Mouse (Mus musculus): Measurements from ENCODE around the gene Cdkn3. TPM values are rescaled to one million over a fixed set of nuclear protein-coding genes. Genes with fewer than 3 reads are reported as not detected.

Cdkn3 gene
- polyA plus RNA-seq, 1 experiment from 2014 or later, result 48.1 TPM

- Histone ChIP-seq H3K36me3 (ENCODE audit: control insufficient read depth, insufficient read depth, low read length) (peaks cover 2% of the 10 kb centered on the region; the same call in 1 of the 2 replicates), H3K27me3 (ENCODE audit: control insufficient read depth, insufficient read depth, low read length) (no peaks in the 10 kb centered on the region), H3K9me3 (ENCODE audit: control insufficient read depth, low read length) (no peaks in the 10 kb centered on the region), H3K4me2 (replicated peaks; ENCODE audit: low read depth, low read length) (peak overlapping the region; percentile 31), H3K9ac (ENCODE audit: low read depth, low read length) (no peak overlapping the region), H3K27ac (ENCODE audit: low read depth, low read length) (peak overlapping the region; percentile 77; the same call in 1 of the 2 replicates), H3K4me1 (ENCODE audit: control insufficient read depth, insufficient read depth, low read length) (peaks cover 5% of the 10 kb centered on the region), H3K4me3 (ENCODE audit: low read length) (peak overlapping the region; percentile 93)
- 21% methylated on average over 8 of the region's 8 CpGs for WGBS
- ATAC-seq (ENCODE audit: low FRiP score, low TSS enrichment), result no peak
Observed at GRCm38 (mm10) chr14:46788505-46788901, 28.2 kb downstream of the Cdkn3 start.

- no peak overlapping the region for H3K9ac ChIP-seq (ENCODE audit: low read depth, low read length)
- ATAC-seq (ENCODE audit: low FRiP score, low TSS enrichment), result no peak
- H3K4me2 ChIP-seq (replicated peaks; ENCODE audit: low read depth, low read length), result no peak overlapping the region
- no peak overlapping the region for H3K27ac ChIP-seq (ENCODE audit: low read depth, low read length)
- 82% methylated on average over 4 of the region's 4 CpGs for WGBS
- H3K4me1 ChIP-seq (ENCODE audit: control insufficient read depth, insufficient read depth, low read length), result peaks cover 5% of the 10 kb centered on the region
- no peaks in the 10 kb centered on the region for H3K27me3 ChIP-seq (ENCODE audit: control insufficient read depth, insufficient read depth, low read length)
- H3K4me3 ChIP-seq (ENCODE audit: low read length), result no peak overlapping the region
- H3K9me3 ChIP-seq (ENCODE audit: control insufficient read depth, low read length), result no peaks in the 10 kb centered on the region
- H3K36me3 ChIP-seq (ENCODE audit: control insufficient read depth, insufficient read depth, low read length), result no peaks in the 10 kb centered on the region
Observed at GRCm38 (mm10) chr14:46790303-46790702, 30.0 kb downstream of the Cdkn3 start.

DNA sequence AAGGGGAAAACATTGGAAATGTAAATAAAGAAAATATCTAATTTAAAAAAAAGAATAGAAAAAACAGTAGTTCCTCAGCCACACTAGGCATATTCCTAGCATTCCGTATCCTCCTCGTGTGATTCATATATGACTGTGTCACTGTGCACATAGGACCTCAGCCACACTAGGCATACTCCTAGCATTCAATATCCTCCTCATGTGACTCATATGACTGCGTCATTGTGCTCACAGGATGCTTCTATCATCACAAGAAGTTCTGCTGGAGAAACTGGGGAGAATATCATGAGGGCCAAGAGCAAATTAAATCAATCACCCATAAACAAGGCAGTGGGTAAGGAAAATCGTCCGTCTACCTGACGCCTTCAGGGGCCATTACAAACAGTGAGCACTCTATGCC lies 30.4 kb downstream of the Cdkn3 start:
- Histone ChIP-seq H3K27ac (ENCODE audit: low read depth, low read length) (no peak overlapping the region), H3K36me3 (ENCODE audit: control insufficient read depth, insufficient read depth, low read length) (no peaks in the 10 kb centered on the region), H3K4me3 (ENCODE audit: low read length) (no peak overlapping the region), H3K9me3 (ENCODE audit: control insufficient read depth, low read length) (no peaks in the 10 kb centered on the region), H3K4me1 (ENCODE audit: control insufficient read depth, insufficient read depth, low read length) (peaks cover 5% of the 10 kb centered on the region), H3K9ac (ENCODE audit: low read depth, low read length) (no peak overlapping the region), H3K27me3 (ENCODE audit: control insufficient read depth, insufficient read depth, low read length) (no peaks in the 10 kb centered on the region), H3K4me2 (replicated peaks; ENCODE audit: low read depth, low read length) (no peak overlapping the region)
- ATAC-seq (ENCODE audit: low FRiP score, low TSS enrichment), result no peak
- WGBS, result 92% methylated on average over 6 of the region's 6 CpGs

DNA sequence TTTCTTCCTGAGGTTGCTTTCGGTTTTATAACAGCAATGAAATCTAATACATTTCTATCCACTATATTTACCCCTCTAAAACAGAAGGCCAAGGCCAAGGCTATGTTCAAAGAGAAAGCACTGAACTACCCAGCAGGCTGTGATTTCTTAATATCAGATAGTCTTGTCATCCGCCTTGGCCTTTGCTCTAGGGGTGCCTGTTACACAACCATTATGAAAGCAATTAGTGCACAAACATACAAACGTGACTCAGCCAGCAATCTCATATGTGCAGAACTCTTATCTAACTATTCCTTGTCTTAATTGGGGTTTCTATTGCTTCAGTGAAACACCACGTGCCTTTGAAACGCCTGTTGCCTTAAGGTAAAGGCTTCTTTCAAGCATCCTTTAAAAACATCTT lies 33.8 kb downstream of the Cdkn3 start:
- H3K27me3 ChIP-seq (ENCODE audit: control insufficient read depth, insufficient read depth, low read length), result no peaks in the 10 kb centered on the region
- H3K36me3 ChIP-seq (ENCODE audit: control insufficient read depth, insufficient read depth, low read length), result no peaks in the 10 kb centered on the region
- no peak overlapping the region for H3K9ac ChIP-seq (ENCODE audit: low read depth, low read length)
- no peak overlapping the region for H3K4me3 ChIP-seq (ENCODE audit: low read length)
- H3K9me3 ChIP-seq (ENCODE audit: control insufficient read depth, low read length), result no peaks in the 10 kb centered on the region
- ATAC-seq (ENCODE audit: low FRiP score, low TSS enrichment), result no peak
- H3K27ac ChIP-seq (ENCODE audit: low read depth, low read length), result no peak overlapping the region
- H3K4me1 ChIP-seq (ENCODE audit: control insufficient read depth, insufficient read depth, low read length), result no peaks in the 10 kb centered on the region
- 89% methylated on average over 5 of the region's 5 CpGs for WGBS
- H3K4me2 ChIP-seq (replicated peaks; ENCODE audit: low read depth, low read length), result no peak overlapping the region

- Histone ChIP-seq H3K9ac (ENCODE audit: low read depth, low read length) (no peak overlapping the region), H3K36me3 (ENCODE audit: control insufficient read depth, insufficient read depth, low read length) (no peaks in the 10 kb centered on the region), H3K4me2 (replicated peaks; ENCODE audit: low read depth, low read length) (no peak overlapping the region), H3K27ac (ENCODE audit: low read depth, low read length) (no peak overlapping the region), H3K4me3 (ENCODE audit: low read length) (no peak overlapping the region), H3K27me3 (ENCODE audit: control insufficient read depth, insufficient read depth, low read length) (no peaks in the 10 kb centered on the region), H3K4me1 (ENCODE audit: control insufficient read depth, insufficient read depth, low read length) (no peaks in the 10 kb centered on the region), H3K9me3 (ENCODE audit: control insufficient read depth, low read length) (no peaks in the 10 kb centered on the region)
- no peak for ATAC-seq (ENCODE audit: low FRiP score, low TSS enrichment)
- WGBS, result 70% methylated on average over 3 of the region's 3 CpGs
Observed at GRCm38 (mm10) chr14:46800684-46801345, 40.5 kb downstream of the Cdkn3 start.

DNA sequence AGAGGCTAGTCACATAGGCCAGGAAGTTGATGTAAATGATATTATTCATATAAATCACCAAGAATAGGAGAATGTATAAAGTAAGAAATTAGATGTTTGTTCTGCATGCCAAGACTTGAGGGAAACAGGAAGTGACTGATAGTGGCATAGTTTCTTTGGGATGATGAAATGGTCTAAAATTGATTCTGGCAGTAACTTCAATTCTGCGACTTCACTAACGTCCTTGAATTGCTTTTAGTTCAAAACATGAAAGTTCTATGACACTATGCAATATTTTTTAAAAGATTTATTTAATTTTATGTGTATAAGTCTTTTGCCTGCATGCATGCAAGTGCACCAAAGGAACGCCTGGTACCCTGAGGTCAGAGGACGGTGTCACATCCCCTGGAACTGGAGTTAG lies 42.9 kb downstream of the Cdkn3 start:
- 91% methylated on average over 4 of the region's 4 CpGs for WGBS
- Histone ChIP-seq H3K4me2 (replicated peaks; ENCODE audit: low read depth, low read length) (no peak overlapping the region), H3K9me3 (ENCODE audit: control insufficient read depth, low read length) (no peaks in the 10 kb centered on the region), H3K9ac (ENCODE audit: low read depth, low read length) (no peak overlapping the region), H3K27ac (ENCODE audit: low read depth, low read length) (no peak overlapping the region), H3K36me3 (ENCODE audit: control insufficient read depth, insufficient read depth, low read length) (no peaks in the 10 kb centered on the region; the same call in 1 of the 2 replicates), H3K4me3 (ENCODE audit: low read length) (no peak overlapping the region), H3K4me1 (ENCODE audit: control insufficient read depth, insufficient read depth, low read length) (no peaks in the 10 kb centered on the region), H3K27me3 (ENCODE audit: control insufficient read depth, insufficient read depth, low read length) (no peaks in the 10 kb centered on the region)
- ATAC-seq (ENCODE audit: low FRiP score, low TSS enrichment), result no peak

- H3K27ac ChIP-seq (ENCODE audit: low read depth, low read length), result no peak overlapping the region
- H3K4me2 ChIP-seq (replicated peaks; ENCODE audit: low read depth, low read length), result no peak overlapping the region
- 88% methylated on average over 1 of the region's 1 CpGs for WGBS
- no peak overlapping the region for H3K4me3 ChIP-seq (ENCODE audit: low read length)
- H3K9me3 ChIP-seq (ENCODE audit: control insufficient read depth, low read length), result no peaks in the 10 kb centered on the region
- no peaks in the 10 kb centered on the region for H3K27me3 ChIP-seq (ENCODE audit: control insufficient read depth, insufficient read depth, low read length)
- no peaks in the 10 kb centered on the region; the same call in 1 of the 2 replicates for H3K36me3 ChIP-seq (ENCODE audit: control insufficient read depth, insufficient read depth, low read length)
- no peak for ATAC-seq (ENCODE audit: low FRiP score, low TSS enrichment)
- no peak overlapping the region for H3K9ac ChIP-seq (ENCODE audit: low read depth, low read length)
- H3K4me1 ChIP-seq (ENCODE audit: control insufficient read depth, insufficient read depth, low read length), result no peaks in the 10 kb centered on the region
Observed at GRCm38 (mm10) chr14:46803791-46804190, 43.5 kb downstream of the Cdkn3 start.

- ATAC-seq (ENCODE audit: low FRiP score, low TSS enrichment), result no peak
- Histone ChIP-seq H3K4me1 (ENCODE audit: control insufficient read depth, insufficient read depth, low read length) (no peaks in the 10 kb centered on the region), H3K4me2 (replicated peaks; ENCODE audit: low read depth, low read length) (no peak overlapping the region), H3K27ac (ENCODE audit: low read depth, low read length) (no peak overlapping the region), H3K4me3 (ENCODE audit: low read length) (no peak overlapping the region), H3K36me3 (ENCODE audit: control insufficient read depth, insufficient read depth, low read length) (peaks cover 20% of the 10 kb centered on the region), H3K27me3 (ENCODE audit: control insufficient read depth, insufficient read depth, low read length) (no peaks in the 10 kb centered on the region), H3K9me3 (ENCODE audit: control insufficient read depth, low read length) (no peaks in the 10 kb centered on the region), H3K9ac (ENCODE audit: low read depth, low read length) (no peak overlapping the region)
- 82% methylated on average over 5 of the region's 5 CpGs for WGBS
Observed at GRCm38 (mm10) chr14:46806186-46806585, 45.8 kb downstream of the Cdkn3 start.

DNA sequence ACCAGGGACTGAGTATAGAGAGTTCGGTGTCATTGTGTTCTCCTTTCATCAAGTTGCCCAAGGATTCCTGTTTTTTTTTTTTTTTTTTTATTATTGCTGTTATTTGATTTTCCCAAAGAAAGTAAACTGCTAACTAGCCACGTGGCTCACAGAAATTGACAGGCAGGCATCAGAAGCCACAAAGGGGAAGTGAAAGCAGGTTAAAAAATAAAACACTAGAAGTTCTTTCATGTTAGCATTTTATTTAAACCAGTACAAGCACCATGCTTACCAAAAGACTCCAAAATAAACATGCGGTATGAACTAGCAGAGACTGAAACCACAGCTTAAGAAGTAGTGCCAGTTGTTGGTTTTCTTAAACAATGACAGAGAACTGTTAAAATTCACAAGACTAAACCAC lies 47.6 kb downstream of the Cdkn3 start:
- H3K27me3 ChIP-seq (ENCODE audit: control insufficient read depth, insufficient read depth, low read length), result no peaks in the 10 kb centered on the region
- H3K9ac ChIP-seq (ENCODE audit: low read depth, low read length), result no peak overlapping the region
- peaks cover 31% of the 10 kb centered on the region for H3K36me3 ChIP-seq (ENCODE audit: control insufficient read depth, insufficient read depth, low read length)
- H3K4me1 ChIP-seq (ENCODE audit: control insufficient read depth, insufficient read depth, low read length), result no peaks in the 10 kb centered on the region
- H3K4me3 ChIP-seq (ENCODE audit: low read length), result no peak overlapping the region
- no peak for ATAC-seq (ENCODE audit: low FRiP score, low TSS enrichment)
- H3K4me2 ChIP-seq (replicated peaks; ENCODE audit: low read depth, low read length), result no peak overlapping the region
- 87% methylated on average over 3 of the region's 3 CpGs for WGBS
- H3K27ac ChIP-seq (ENCODE audit: low read depth, low read length), result no peak overlapping the region
- H3K9me3 ChIP-seq (ENCODE audit: control insufficient read depth, low read length), result no peaks in the 10 kb centered on the region
